Mouse (Mus musculus) left cerebral cortex, postnatal 14 days (tissue): Measurements from ENCODE around the gene Phf11d. TPM values are rescaled to one million over a fixed set of nuclear protein-coding genes. Genes with fewer than 3 reads are reported as not detected.
A peak's percentile ranks its signal among the peaks of the same experiment; 100 is the strongest.
"Not testable (repeated sequence)": the region's sequence is repeated elsewhere in the genome, so short reads cannot be mapped to it uniquely, and the experiment has no call there.

Experiments
- DNase-seq, 2 experiments: peaks; one replicate each; pipeline ENCODE4 v3.0.0; 2021 to 2022; ENCODE audit warnings: low spot score in 2 of 2, mixed read lengths in 1 of 2
- intact Hi-C: fragments of 180-260 bp; cut with DNase I; formaldehyde crosslinking; loops from one replicate; pipeline ENCODE4 v1.15.1; 2025
- long read RNA-seq, 2 experiments: library from polyadenylated mRNA; stranded (forward); transcript quantifications; one replicate each; pipeline ENCODE4 v2.0.0; 2021
- total RNA-seq, 2 experiments: library from RNA; stranded (reverse); gene quantifications; 2 replicates each; pipeline ENCODE4 v1.2.3; 2021

Phf11d gene
- under 1 TPM; 0.35 to 0.51 TPM for total RNA-seq
- long read RNA-seq, experiment 1 = 0 reads
- long read RNA-seq, experiment 2, partial matches to known transcripts = 0 of 1 reads
- long read RNA-seq, experiment 2, other reads (novel, unspliced or antisense) = 0 of 1 reads

DNA sequence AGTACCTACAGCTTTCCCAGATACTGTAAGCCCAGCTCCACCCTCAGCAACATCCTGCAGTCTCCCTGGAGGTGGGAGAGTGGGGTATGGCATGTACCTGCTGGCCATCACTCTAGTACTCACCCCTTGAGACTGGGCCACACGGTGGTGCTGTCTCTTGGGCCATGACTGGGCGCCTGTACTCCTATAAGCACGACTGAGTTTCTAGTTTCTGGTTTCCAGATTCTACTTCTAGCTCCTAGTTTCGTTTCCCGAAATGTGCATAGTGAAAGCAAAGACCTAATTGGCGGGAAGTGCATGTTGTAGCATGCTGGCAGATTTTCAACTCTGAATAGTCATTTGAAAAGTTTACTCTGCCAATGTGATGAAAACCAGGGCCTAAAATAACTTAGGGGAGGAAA lies at the start of gene Phf11d:
Gene Phf11d (minus strand): TSS at position 227 of the 401 bp plus-strand sequence.
- intact Hi-C loops = no loop called here
- DNase-seq = peak; percentile 4 to 45

DNA sequence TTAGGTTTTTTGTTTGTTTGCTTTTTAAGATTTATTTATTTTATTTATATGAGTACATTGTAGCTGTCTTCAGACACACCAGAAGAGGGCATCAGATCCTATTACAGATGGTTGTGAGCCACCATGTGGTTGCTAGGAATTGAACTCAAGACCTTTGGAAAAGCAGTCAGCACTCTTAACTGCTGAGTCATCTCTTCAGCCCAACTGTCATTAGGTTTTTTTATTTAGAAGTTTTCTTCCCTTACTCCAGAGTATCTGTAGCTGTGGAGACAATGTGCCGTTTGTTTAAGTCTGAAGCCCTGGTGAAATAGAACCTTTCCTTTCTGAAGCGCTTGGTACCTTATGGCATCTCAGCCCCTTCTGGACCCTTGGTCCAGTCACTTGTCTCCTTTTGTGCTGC lies 49.7 kb upstream of the Phf11d start:
- intact Hi-C loops = not testable (repeated sequence)

GRCm38 (mm10) chr14:59396999-59397398 lies 31.7 kb upstream of the Phf11d start:
- no peak for DNase-seq
- intact Hi-C loops = no loop called here

More for the DNA sequence above, 49.7 kb upstream of the Phf11d start:
- not testable (repeated sequence) for DNase-seq

DNA sequence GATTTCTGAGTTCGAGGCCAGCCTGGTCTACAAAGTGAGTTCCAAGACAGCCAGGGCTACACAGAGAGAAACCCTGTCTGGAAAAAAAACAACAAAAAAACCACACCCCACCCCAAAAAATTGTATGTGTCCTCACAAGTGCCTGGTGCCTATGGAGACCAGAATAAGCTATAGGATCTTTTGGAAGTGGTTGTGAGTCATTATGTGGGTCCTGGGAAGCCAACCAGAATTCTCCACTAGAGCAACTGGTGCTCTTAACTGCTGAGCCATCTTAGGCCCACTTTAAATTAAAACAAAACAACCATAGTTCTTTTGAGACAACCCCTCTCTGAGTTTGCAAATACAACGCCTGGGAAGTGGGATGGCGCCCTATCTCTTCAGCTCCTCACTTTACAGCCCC lies 30.0 kb upstream of the Phf11d start, which contains the start of gene Phf11c:
Gene Phf11c (minus strand): TSS at position 101 of the 400 bp plus-strand sequence.
- DNase-seq = no peak
- intact Hi-C loops = no loop called here

- intact Hi-C loops = loop anchor here (5.0 kb wide), 1 partner anchor 162 kb away; no protein-coding TSS in a partner anchor
- peak; percentile 22 to 48 for DNase-seq
These were observed 24.9 kb upstream of the Phf11d start for GRCm38 (mm10) chr14:59390181-59390580.

DNA sequence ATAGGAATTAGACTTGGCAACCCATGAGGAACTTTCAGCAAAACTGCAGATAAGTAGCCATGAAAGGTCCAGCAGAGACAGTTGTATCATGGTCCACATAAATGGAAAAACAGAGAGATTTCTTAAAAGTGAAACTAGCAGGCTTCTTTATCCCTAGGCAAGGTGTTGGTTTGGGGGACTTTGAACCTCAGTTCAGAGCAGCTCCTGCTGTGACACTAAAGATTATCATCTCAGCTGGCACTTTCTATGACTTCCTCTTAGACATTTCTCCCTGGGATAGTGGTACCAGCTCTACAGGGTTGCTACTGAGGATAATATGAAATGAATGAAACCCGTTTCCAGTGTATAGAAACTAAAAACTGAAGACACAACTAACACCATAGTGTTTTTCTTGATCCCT lies 24.3 kb upstream of the Phf11d start:
- no peak for DNase-seq
- intact Hi-C loops = no loop called here

- no peak for DNase-seq
- intact Hi-C loops = no loop called here
These were observed 5.2 kb upstream of the Phf11d start for GRCm38 (mm10) chr14:59370348-59371068.

DNA sequence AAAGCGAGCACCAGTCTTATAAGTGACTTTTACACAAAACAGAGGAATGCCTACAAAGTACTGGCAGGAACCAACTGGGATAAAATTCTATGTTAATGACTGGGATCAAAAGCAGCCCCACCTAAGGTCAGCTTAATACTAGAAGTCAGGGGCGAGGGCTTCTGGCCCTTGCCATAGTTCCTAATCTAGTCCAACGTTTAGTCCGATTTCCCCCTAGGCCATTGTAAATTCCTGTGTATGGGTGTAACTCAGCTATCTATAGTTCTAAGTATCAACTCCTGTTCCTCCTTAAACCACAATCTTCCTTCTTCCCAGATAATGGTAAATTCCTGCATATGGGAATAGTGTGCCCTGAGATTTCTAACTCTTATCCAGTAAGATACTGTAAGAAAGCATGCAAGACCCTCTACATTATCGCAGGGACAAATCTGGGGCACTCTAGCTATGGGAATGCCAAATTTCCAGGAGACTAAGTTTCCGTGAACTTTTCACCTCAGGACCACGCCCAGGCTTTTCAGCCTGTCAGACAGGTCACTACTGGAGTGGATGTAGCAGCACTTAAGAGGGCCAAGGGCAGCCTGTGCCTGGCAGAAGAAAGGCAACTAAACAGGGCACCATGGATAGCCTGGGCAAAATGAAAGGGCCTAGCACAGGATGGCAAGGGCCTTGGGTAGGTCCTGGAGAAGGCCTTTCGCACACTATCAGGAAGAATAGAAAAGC lies 1.3 kb upstream of the Phf11d start:
- intact Hi-C loops = no loop called here
- DNase-seq = no peak

DNA sequence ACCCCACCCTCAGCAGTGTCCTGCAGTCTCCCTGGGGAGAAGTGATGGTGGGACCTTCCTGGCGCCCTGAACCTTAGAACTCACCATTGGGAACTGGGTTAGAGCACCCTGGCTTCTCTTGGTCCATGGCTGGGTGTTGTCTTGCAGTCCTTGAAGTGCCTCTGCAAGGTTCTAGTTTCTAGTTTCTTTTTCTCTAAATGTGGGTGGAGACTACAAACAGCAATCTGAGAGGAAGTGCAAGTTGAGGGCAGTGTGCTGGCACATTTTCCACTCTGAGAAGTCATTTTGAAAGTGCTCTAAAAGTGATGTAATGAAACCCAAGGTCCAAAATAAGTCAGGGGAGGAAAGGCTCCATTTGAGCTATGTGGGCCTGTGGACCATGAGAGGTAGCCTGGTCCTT lies 24.1 kb downstream of the Phf11d start, which contains the start of gene Phf11b:
Gene Phf11b (minus strand): TSS at position 163 of the 400 bp plus-strand sequence.
- intact Hi-C loops = not testable (repeated sequence)

DNA sequence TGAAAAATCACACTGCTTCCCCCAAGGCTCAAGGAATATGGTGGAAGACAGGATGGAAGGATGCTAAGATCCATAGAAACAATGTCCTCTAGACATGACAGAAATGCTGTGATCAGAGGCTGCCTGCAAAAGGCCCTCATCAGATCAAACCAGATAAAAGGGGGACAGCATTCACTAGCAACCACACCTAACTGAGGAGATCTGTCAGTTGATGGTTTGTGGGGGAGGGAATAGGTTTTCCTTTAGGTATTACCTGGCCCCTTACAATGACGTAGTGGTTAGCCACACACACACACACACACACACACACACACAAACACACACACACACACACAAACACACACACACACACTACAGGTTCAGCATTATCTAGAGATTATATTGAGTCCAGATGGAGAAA lies 25.7 kb downstream of the Phf11d start:
- intact Hi-C loops = no loop called here
- DNase-seq = no peak

More for the DNA sequence above, 24.1 kb downstream of the Phf11d start, which contains the start of gene Phf11b:
- not testable (repeated sequence) for DNase-seq

DNA sequence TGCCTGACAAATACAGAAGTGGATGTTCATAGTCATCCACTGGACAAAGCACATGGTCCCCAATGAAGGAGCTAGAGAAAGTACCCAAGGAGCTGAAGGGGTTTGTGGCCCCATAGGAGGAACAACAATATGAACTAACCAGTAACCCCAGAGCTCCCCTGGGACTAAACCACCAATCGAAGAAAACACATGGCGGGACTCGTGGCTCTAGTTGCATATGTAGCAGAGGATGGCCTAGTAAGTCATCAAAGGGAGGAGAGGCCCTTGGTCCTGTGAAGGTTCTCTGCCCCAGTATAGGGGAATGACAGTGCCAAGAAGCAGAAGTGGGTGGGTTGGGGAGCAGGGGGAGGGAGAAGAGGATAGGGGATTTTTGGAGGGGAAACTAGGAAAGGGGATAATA lies 29.2 kb downstream of the Phf11d start:
- intact Hi-C loops = not testable (repeated sequence)

DNA sequence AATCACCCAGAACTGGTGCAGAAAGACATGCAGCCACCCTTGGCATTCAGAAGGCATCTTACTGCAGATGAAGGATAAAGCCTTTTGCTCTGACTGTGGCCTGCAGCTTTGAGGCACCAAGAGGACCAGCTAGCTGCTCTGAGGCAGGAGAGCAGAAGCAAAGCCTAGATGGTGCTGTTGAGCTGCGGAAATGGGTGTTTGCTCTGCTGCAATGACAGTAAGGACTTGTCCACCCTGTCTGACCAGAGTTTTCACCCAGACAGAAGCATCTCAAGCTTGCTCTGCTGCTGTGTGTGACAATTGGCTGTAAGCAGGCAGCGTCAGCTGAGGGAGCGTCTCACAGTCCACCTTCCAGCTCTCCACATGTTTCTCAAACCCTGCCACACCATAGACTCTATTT lies 34.8 kb downstream of the Phf11d start:
- peak; percentile 37 to 47 for DNase-seq
- intact Hi-C loops = loop anchor here (5.0 kb wide), 1 partner anchor 227 kb away; no protein-coding TSS in a partner anchor

More for the DNA sequence above, 29.2 kb downstream of the Phf11d start:
- DNase-seq = not testable (repeated sequence)

DNA sequence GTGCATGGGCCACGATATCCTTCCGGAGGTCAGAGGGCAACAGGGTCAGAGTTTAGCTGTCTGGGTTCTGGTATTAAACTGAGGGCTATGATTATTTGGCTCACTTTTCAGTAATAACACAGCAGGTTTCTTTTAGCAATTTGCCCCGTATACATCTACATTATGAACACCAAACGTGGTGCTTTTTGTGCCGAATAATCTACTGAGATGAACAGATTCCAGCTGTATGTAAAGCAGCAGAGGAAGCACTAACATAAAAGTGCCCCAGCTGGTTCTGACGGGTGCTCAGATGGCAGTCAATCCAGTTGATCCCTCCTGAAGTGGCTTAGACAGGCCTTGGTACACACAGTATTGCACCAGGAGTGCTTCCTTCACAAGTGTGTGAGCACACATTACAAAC lies 45.3 kb downstream of the Phf11d start:
- DNase-seq = not testable (repeated sequence)
- intact Hi-C loops = loop anchor here (5.0 kb wide), 1 partner anchor 83 kb away; no protein-coding TSS in a partner anchor

GRCm38 (mm10) chr14:59319036-59319435 lies 46.2 kb downstream of the Phf11d start:
- DNase-seq, intact Hi-C loops: not testable (repeated sequence)

Other genes with a start within 250 kb of the Phf11d start
- not detected for gene 1700129C05Rik, start 222.6 kb downstream of the Phf11d start, total RNA-seq
- not detected for gene Gm5142, start 186.7 kb downstream of the Phf11d start, total RNA-seq
- gene Rcbtb1, start 164.3 kb downstream of the Phf11d start, total RNA-seq = 10 to 100 TPM; 20.9 to 23.8 TPM
- not detected for gene Gm6904, start 105.3 kb downstream of the Phf11d start, total RNA-seq
- gene Phf11a, start 67.9 kb downstream of the Phf11d start, total RNA-seq = not detected
- not detected for gene Phf11b, start 24.1 kb downstream of the Phf11d start, total RNA-seq
- gene Phf11c, start 29.9 kb upstream of the Phf11d start, total RNA-seq = under 1 TPM; 0.42 to 0.49 TPM
- gene Setdb2, start 75.4 kb upstream of the Phf11d start, total RNA-seq = 1 to 10 TPM; 3.9 to 4.9 TPM
- 10 to 100 TPM; 19.1 to 19.8 TPM for gene Cab39l, start 75.5 kb upstream of the Phf11d start, total RNA-seq
- 10 to 100 TPM; 48.7 to 52.8 TPM for gene Cdadc1, start 232.5 kb upstream of the Phf11d start, total RNA-seq